ENCODE assay signal across 8 mouse cellular contexts in genomic region chr14:30943860-30944674, GRCm38 (mm10). TPM values are rescaled to one million over a fixed set of nuclear protein-coding genes. Genes with fewer than 3 reads are reported as not detected.
DNase-seq lines count a peak whose midpoint lies in the region; ATAC-seq and TF ChIP-seq lines count a peak whose summit lies in the region.
"Had no signal": no experiment of that assay in that cellular context is flagged by ENCODE, and none has a peak within 500 bp of the region (broad histone marks: within the 10 kb centered on the region; RNA-seq: fewer than 3 reads in every experiment).

No protein-coding gene starts in this region.

- TF ChIP-seq POLR2A in MEL (IDR thresholded peaks at IDR 0.05; ENCODE audit: control insufficient read depth in 1 of 2, insufficient read depth in 1 of 2, low read depth in 1 of 2, low read length in 2 of 2, poor library complexity in 1 of 2) = no peak

- peak; percentile 59 for ATAC-seq in lung, embryonic 16.5 days (ENCODE audit: low read depth)

- peak; percentile 65 for DNase-seq in CD4-positive, CD25-positive, alpha-beta regulatory T cell, adult 2 months (ENCODE audit: low read depth, low spot score)
- peak; percentile 77 for DNase-seq in MEL (ENCODE audit: low read depth, low spot score)
- peak; percentile 53 to 76 for DNase-seq in cerebellum, postnatal 14 days
- DNase-seq in heart, adult 8-10 months (ENCODE audit: low spot score) = peak; percentile 61
- DNase-seq in layer of hippocampus, adult 9-10 months (ENCODE audit: low spot score) = peak; percentile 43
- peak; percentile 46 for DNase-seq in right cerebral cortex, postnatal 25 days

- no peaks in the 10 kb centered on the region for H3K79me2 ChIP-seq in MEL (ENCODE audit: control insufficient read depth, insufficient read depth, low read length, poor library complexity)

- no peak overlapping the region for H3K27ac ChIP-seq in MEL (ENCODE audit: control insufficient read depth, low read depth, low read length)
- H3K27ac ChIP-seq in lung, embryonic 16.5 days (ENCODE audit: low read length) = 0 out of 2 replicates have a peak overlapping the region, but pooled peaks have one; percentile 27
- H3K27ac ChIP-seq: limb, embryonic 12.5 days had no signal

- H3K4me2 ChIP-seq in lung, embryonic 16.5 days (ENCODE audit: low read depth, low read length) = no peak overlapping the region
- H3K4me2 ChIP-seq: limb, embryonic 12.5 days had no signal

- peak; percentile 74 for TF ChIP-seq RAD21 in MEL (IDR thresholded peaks at IDR 0.05; ENCODE audit: low read depth, low read length)

- H3K36me3 ChIP-seq in MEL (ENCODE audit: control insufficient read depth in 1 of 2, insufficient read depth in 2 of 2, low read length in 2 of 2) = no peaks in the 10 kb centered on the region
- H3K36me3 ChIP-seq in lung, embryonic 16.5 days (ENCODE audit: control insufficient read depth, insufficient read depth, low read length) = no peaks in the 10 kb centered on the region
- H3K36me3 ChIP-seq: limb, embryonic 12.5 days had no signal

- 50% methylated on average over 11 of the region's 11 CpGs for WGBS in lung, embryonic 16.5 days

- TF ChIP-seq CTCF in MEL (IDR thresholded peaks at IDR 0.05 in 2 of 3, conservative IDR thresholded peaks at IDR 0.05 in 1 of 3; ENCODE audit: control insufficient read depth in 1 of 3, insufficient read depth in 1 of 3, low read depth in 2 of 3, low read length in 3 of 3, poor library complexity in 1 of 3, severe bottlenecking in 1 of 3) = peak; percentile 70 to 90 (median 75)

- H3K4me1 ChIP-seq in MEL (ENCODE audit: control insufficient read depth in 1 of 2, insufficient read depth in 2 of 2, low read length in 2 of 2) = 0 out of 4 replicates have a peak, but pooled peaks cover 0 to 3% of the 10 kb centered on the region in 2 experiments
- H3K4me1 ChIP-seq in lung, embryonic 16.5 days (replicated peaks; ENCODE audit: control insufficient read depth, insufficient read depth, low read length) = no peaks in the 10 kb centered on the region
- H3K4me1 ChIP-seq: limb, embryonic 12.5 days had no signal

- peaks cover 0 to 4% of the 10 kb centered on the region in 2 experiments; a peak in 1 of 4 replicates for H3K27me3 ChIP-seq in MEL (ENCODE audit: control insufficient read depth in 1 of 2, insufficient read depth in 2 of 2, low read length in 2 of 2)
- no peaks in the 10 kb centered on the region for H3K27me3 ChIP-seq in lung, embryonic 16.5 days (ENCODE audit: control insufficient read depth, insufficient read depth, low read depth, low read length)

- no peak overlapping the region for H3K4me3 ChIP-seq in MEL (ENCODE audit: control insufficient read depth in 1 of 2, insufficient read depth in 1 of 2, low read depth in 2 of 2, low read length in 2 of 2)
- no peak overlapping the region for H3K4me3 ChIP-seq in lung, embryonic 16.5 days (ENCODE audit: low read length)
- H3K4me3 ChIP-seq: limb, embryonic 12.5 days had no signal

- peak overlapping the region; percentile 33; the same call in 1 of the 2 replicates for H3K9ac ChIP-seq in MEL (ENCODE audit: control insufficient read depth, low read depth, low read length, poor library complexity, severe bottlenecking)
- no peak overlapping the region for H3K9ac ChIP-seq in lung, embryonic 16.5 days (ENCODE audit: low read length)
- H3K9ac ChIP-seq: limb, embryonic 12.5 days had no signal

- H3K9me3 ChIP-seq in MEL (replicated peaks; ENCODE audit: insufficient read depth, low read length) = no peaks in the 10 kb centered on the region
- H3K9me3 ChIP-seq in lung, embryonic 16.5 days (ENCODE audit: control insufficient read depth, low read length) = no peaks in the 10 kb centered on the region
- H3K9me3 ChIP-seq: limb, embryonic 12.5 days had no signal

- TF ChIP-seq EP300 in MEL (IDR thresholded peaks at IDR 0.05; ENCODE audit: low read depth in 1 of 2, low read length in 2 of 2) = no peak

TF ChIP-seq in MEL, 35 proteins besides CTCF, POLR2A, EP300 and RAD21:
- TF ChIP-seq SMC3 (IDR thresholded peaks at IDR 0.05; ENCODE audit: low read depth, low read length) (peak; percentile 62), GATA1 (IDR thresholded peaks at IDR 0.05; ENCODE audit: low read depth, low read length) (no peak), ZNF384 (IDR thresholded peaks at IDR 0.05; ENCODE audit: low read depth, low read length) (no peak), MAZ (IDR thresholded peaks at IDR 0.05; ENCODE audit: low read depth, low read length) (no peak), SIN3A (IDR thresholded peaks at IDR 0.05; ENCODE audit: low read length) (no peak), POLR2AphosphoS5 (IDR thresholded peaks at IDR 0.05; ENCODE audit: borderline replicate concordance, low read depth, low read length) (no peak), GABPA (IDR thresholded peaks at IDR 0.05; ENCODE audit: low read depth, low read length) (no peak), TCF12 (IDR thresholded peaks at IDR 0.05; ENCODE audit: low read depth, low read length) (no peak), ELF1 (IDR thresholded peaks at IDR 0.05; ENCODE audit: low read depth, low read length) (no peak), ETS1 (IDR thresholded peaks at IDR 0.05; ENCODE audit: low read depth, low read length) (no peak), TAL1 (IDR thresholded peaks at IDR 0.05; ENCODE audit: low read length) (no peak), ZC3H11A (IDR thresholded peaks at IDR 0.05; ENCODE audit: low read depth, low read length) (peak; percentile 25; the same call in 1 of the 2 replicates), NELFE (IDR thresholded peaks at IDR 0.05; ENCODE audit: low read depth, low read length) (no peak), POLR2AphosphoS2 (IDR thresholded peaks at IDR 0.05; ENCODE audit: low read length) (no peak), USF2 (IDR thresholded peaks at IDR 0.05; ENCODE audit: borderline replicate concordance in 1 of 2, insufficient read depth in 1 of 2, low read depth in 1 of 2, low read length in 2 of 2) (no peak)

RNA-seq across cellular contexts. Expression of gene Itih1, which starts 1.0 kb away (rescaled TPM):
- total RNA-seq in MEL (2012; rRNA removed) = not detected in 2 replicates
- under 1 TPM in 1 of 2 experiments, not detected in 1; 0.03 TPM for polyA plus RNA-seq in MEL (2012; ENCODE audit: insufficient read depth in 1 of 2, insufficient read length in 2 of 2, low read depth in 1 of 2, low replicate concordance in 2 of 2, missing spikeins in 1 of 2)
- not detected for total RNA-seq in heart, adult 8-10 months (2022)
- 0.09 and 1.1 TPM in 2 replicates for polyA plus RNA-seq in lung, embryonic 16.5 days (2015; fragmentation: Nextera tagmentation; extraction: Ambion mirVana)

RNA-seq across cellular contexts. Expression of gene Nek4, which starts 7.1 kb away (rescaled TPM):
- 16.6 and 18.4 TPM in 2 replicates for total RNA-seq in MEL (2012; rRNA removed)
- polyA plus RNA-seq in MEL (2012; ENCODE audit: insufficient read depth in 1 of 2, insufficient read length in 2 of 2, low read depth in 1 of 2, low replicate concordance in 2 of 2, missing spikeins in 1 of 2) = 10 to 100 TPM in 1 of 2 experiments, not detected in 1; 19.3 TPM
- total RNA-seq in heart, adult 8-10 months (2022) = 1 to 10 TPM; 4.7 to 6.3 (median 5.3) TPM
- polyA plus RNA-seq in lung, embryonic 16.5 days (2015; fragmentation: Nextera tagmentation; extraction: Ambion mirVana) = 13.0 and 14.0 TPM in 2 replicates

RNA-seq across cellular contexts. Expression of gene Itih3, which starts 20.5 kb away (rescaled TPM):
- not detected in 2 replicates for total RNA-seq in MEL (2012; rRNA removed)
- polyA plus RNA-seq in MEL (2012; ENCODE audit: insufficient read depth in 1 of 2, insufficient read length in 2 of 2, low read depth in 1 of 2, low replicate concordance in 2 of 2, missing spikeins in 1 of 2) = not detected
- total RNA-seq in heart, adult 8-10 months (2022) = 1 to 10 TPM in 1 of 4 experiments, under 1 TPM in 3; 0.32 to 1.2 (median 0.73) TPM
- 0.98 and 8.5 TPM in 2 replicates for polyA plus RNA-seq in lung, embryonic 16.5 days (2015; fragmentation: Nextera tagmentation; extraction: Ambion mirVana)
- polyA plus RNA-seq: limb, embryonic 12.5 days had no signal

RNA-seq across cellular contexts. Expression of gene Glt8d1, which starts 57.1 kb away (rescaled TPM):
- total RNA-seq in MEL (2012; rRNA removed) = 14.7 and 15.6 TPM in 2 replicates
- polyA plus RNA-seq in MEL (2012; ENCODE audit: insufficient read depth in 1 of 2, insufficient read length in 2 of 2, low read depth in 1 of 2, low replicate concordance in 2 of 2, missing spikeins in 1 of 2) = 10 to 100 TPM in 1 of 2 experiments, not detected in 1; 19.2 TPM
- total RNA-seq in heart, adult 8-10 months (2022) = 10 to 100 TPM; 24.1 to 27.0 (median 25.3) TPM
- 67.9 and 70.2 TPM in 2 replicates for polyA plus RNA-seq in lung, embryonic 16.5 days (2015; fragmentation: Nextera tagmentation; extraction: Ambion mirVana)

RNA-seq across cellular contexts. Expression of gene Spcs1, which starts 57.4 kb away (rescaled TPM):
- 165 and 208 TPM in 2 replicates for total RNA-seq in MEL (2012; rRNA removed)
- 100 to 1,000 TPM; 188 to 419 TPM for polyA plus RNA-seq in MEL (2012; ENCODE audit: insufficient read depth in 1 of 2, insufficient read length in 2 of 2, low read depth in 1 of 2, low replicate concordance in 2 of 2, missing spikeins in 1 of 2)
- 100 to 1,000 TPM; 124 to 131 (median 126) TPM for total RNA-seq in heart, adult 8-10 months (2022)
- 434 and 441 TPM in 2 replicates for polyA plus RNA-seq in lung, embryonic 16.5 days (2015; fragmentation: Nextera tagmentation; extraction: Ambion mirVana)
